Mouse (Mus musculus) liver, adult 2 months (tissue): ENCODE measurements around the gene Tmem253.

ENCODE experiments used
- CTCF ChIP-seq: fragments of 200-500 bp; IDR thresholded peaks from 2 replicates; pipeline ENCODE4 v1.5.1; 2011; ENCODE audit warnings: low read depth, low read length, control low read depth
- POLR2A ChIP-seq: fragments of 200-500 bp; IDR thresholded peaks from 2 replicates; pipeline ENCODE4 v1.6.1; 2011; ENCODE audit warnings: low read length, control low read depth; ENCODE audit not compliant: insufficient read depth; ENCODE audit errors: extremely low read depth

- TF ChIP-seq CTCF (no peak), POLR2A (no peak)
These were observed 10.3 kb upstream of the Tmem253 start for GRCm38 (mm10) chr14:52005141-52005540.
